Mouse (Mus musculus) urinary bladder, postnatal 0 days (tissue): ENCODE results near the gene Dhrs4. TPM values are rescaled to one million over a fixed set of nuclear protein-coding genes. Genes with fewer than 3 reads are reported as not detected.

Experiments
- polyA plus RNA-seq: library from polyadenylated mRNA; unstranded; fragments of >200 nt; fragmentation: Nextera tagmentation; extraction: Ambion mirVana; gene quantifications from 2 replicates; pipeline ENCODE4 v1.2.1, GENCODE M21; 2015

The Dhrs4 gene
- polyA plus RNA-seq = 52.0 and 53.1 TPM in 2 replicates

DNA sequence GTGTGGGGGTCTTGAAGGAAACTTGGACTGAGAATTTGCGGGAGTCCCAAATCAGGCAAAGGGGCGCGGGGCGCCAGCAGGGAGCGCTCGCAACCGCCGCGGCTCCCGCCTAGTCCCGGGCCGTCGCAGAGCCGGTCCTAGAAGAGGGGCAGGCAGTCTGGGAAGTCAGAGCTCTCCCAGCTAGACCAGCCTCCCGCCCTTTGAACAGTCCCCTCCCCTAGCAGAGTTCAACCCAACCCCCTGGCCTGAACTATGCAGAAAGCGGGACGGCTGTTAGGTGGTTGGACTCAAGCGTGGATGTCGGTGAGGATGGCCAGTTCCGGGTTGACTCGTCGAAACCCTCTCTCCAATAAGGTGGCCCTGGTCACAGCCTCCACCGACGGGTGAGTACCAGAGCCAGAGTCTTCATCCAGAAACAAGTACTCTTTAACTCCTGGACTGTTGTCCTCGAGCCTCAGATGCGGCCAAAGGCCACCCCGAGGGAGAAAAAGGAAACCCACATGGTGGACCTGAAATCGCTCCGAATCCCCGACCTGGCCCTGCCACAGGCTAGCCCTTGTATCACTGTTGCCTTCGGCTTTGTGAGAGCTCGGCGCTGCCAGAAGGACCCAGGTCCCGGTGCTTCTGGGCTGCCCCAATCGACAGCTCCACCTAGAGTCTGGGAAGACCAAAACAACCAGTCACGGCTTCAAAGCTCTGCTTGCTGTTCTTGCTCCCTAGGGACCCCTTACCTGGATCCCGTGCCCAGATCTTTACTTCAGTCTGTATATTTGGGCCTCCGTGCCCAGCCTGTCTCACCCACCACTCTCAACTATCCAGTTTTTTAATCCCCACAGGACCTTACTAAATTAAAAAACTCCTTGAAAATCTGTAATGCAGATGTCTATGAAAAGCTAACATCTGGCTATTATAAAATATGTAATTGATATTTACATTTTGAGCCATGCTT is at the start of gene Dhrs4:
TSS of gene Dhrs4 (plus strand) at position 108 of the 949 bp plus-strand sequence.

GRCm38 (mm10) chr14:55490361-55491201 is 12.0 kb downstream of the Dhrs4 start, which contains the start of gene Carmil3:
Gene Carmil3 (plus strand): TSS chr14:55490651.

DNA sequence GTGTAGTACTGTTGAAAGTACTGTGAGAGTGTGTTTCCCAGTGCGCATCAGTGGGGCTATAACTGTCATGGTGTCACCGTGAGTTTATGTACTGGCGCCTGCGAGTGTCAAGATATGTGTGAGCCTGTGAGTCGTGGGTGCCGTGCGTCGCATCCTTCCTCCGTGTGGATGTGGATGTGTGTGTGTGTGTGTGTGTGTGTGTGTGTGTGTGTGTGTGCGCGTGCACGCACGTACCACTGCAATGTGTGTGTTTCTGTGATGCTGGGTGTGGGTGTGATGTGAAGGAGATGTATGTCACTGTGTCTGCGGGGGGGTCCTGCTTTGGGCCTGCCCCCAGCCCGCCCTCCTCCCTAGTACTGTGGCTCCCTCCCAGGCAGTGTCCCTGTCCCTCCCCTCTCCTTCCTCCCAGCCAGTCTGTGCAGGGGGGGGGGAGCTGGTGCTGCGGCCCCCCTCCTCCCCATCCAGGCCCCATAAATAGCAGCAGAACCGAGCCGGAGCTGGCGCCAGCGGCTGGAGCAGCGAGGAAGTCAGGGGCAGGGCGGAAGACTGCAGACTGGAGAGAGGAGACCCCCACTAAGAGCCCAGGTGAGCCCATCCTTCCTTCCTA is 31.7 kb downstream of the Dhrs4 start, which contains the start of gene Cpne6:
TSS of gene Cpne6 (plus strand) at position 321 of the 607 bp plus-strand sequence.

DNA sequence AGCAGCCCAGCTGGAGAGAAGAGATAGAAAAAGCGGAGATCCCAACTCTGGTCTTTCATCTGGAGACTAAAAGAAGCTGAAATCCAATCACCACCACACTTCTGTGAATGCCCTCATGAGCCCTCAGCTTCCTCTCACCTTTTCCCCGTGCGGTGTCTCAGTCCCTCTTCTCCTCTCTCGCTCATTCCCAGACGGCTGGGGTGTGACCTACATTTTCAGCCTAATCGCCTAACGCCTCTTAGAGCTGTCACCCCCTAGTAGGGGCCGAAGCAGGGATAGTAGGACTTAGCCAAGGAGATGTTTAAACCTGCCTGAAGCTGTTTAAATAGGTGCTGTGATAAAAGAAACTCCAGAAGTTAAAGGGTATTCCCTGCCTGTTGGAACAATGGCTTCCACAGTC is 46.2 kb downstream of the Dhrs4 start, which contains the start of gene Nrl:
TSS of gene Nrl (minus strand) at position 197 of the 400 bp plus-strand sequence.

Other genes starting within 250 kb of the Dhrs4 start
- gene Carmil3, start 11.9 kb downstream of the Dhrs4 start, polyA plus RNA-seq = 0.22 and 0.35 TPM in 2 replicates
- 1.8 and 1.9 TPM in 2 replicates for gene Cpne6, start 31.7 kb downstream of the Dhrs4 start, polyA plus RNA-seq
- not detected in 2 replicates for gene Nrl, start 46.2 kb downstream of the Dhrs4 start, polyA plus RNA-seq
- 41.2 and 47.1 TPM in 2 replicates for gene Pck2, start 61.5 kb downstream of the Dhrs4 start, polyA plus RNA-seq
- 55.6 and 63.3 TPM in 2 replicates for gene Dcaf11, start 81.2 kb downstream of the Dhrs4 start, polyA plus RNA-seq
- gene A730061H03Rik, start 81.6 kb downstream of the Dhrs4 start, polyA plus RNA-seq = 0.51 and 1.1 TPM in 2 replicates
- gene Fitm1, start 96.9 kb downstream of the Dhrs4 start, polyA plus RNA-seq = 0.26 TPM in 1 of 2 replicates, not detected in the other
- gene Psme1, start 99.4 kb downstream of the Dhrs4 start, polyA plus RNA-seq = 104 and 112 TPM in 2 replicates
- 6.7 and 6.8 TPM in 2 replicates for gene Emc9, start 106.5 kb downstream of the Dhrs4 start, polyA plus RNA-seq
- 218 and 249 TPM in 2 replicates for gene Psme2, start 112.4 kb downstream of the Dhrs4 start, polyA plus RNA-seq
- gene Rnf31, start 113.0 kb downstream of the Dhrs4 start, polyA plus RNA-seq = 11.0 and 13.6 TPM in 2 replicates
- 17.2 and 21.2 TPM in 2 replicates for gene Irf9, start 124.8 kb downstream of the Dhrs4 start, polyA plus RNA-seq
- gene Rec8, start 139.3 kb downstream of the Dhrs4 start, polyA plus RNA-seq = 1.3 and 1.9 TPM in 2 replicates
- gene Ipo4, start 157.2 kb downstream of the Dhrs4 start, polyA plus RNA-seq = 60.2 and 63.0 TPM in 2 replicates
- 0.56 and 1.4 TPM in 2 replicates for gene Gm49378, start 159.1 kb downstream of the Dhrs4 start, polyA plus RNA-seq
- gene Tm9sf1, start 165.0 kb downstream of the Dhrs4 start, polyA plus RNA-seq = 68.6 and 69.9 TPM in 2 replicates
- gene Tssk4, start 171.4 kb downstream of the Dhrs4 start, polyA plus RNA-seq = 0.26 and 0.35 TPM in 2 replicates
- gene Mdp1, start 181.8 kb downstream of the Dhrs4 start, polyA plus RNA-seq = 35.8 and 39.5 TPM in 2 replicates
- 32.0 and 33.0 TPM in 2 replicates for gene Gmpr2, start 193.2 kb downstream of the Dhrs4 start, polyA plus RNA-seq
- gene Nedd8, start 193.4 kb downstream of the Dhrs4 start, polyA plus RNA-seq = 388 and 415 TPM in 2 replicates
- 13.9 and 15.5 TPM in 2 replicates for gene Tinf2, start 203.1 kb downstream of the Dhrs4 start, polyA plus RNA-seq
- gene Tgm1, start 235.2 kb downstream of the Dhrs4 start, polyA plus RNA-seq = 7.4 and 9.2 TPM in 2 replicates
- gene Rabggta, start 243.5 kb downstream of the Dhrs4 start, polyA plus RNA-seq = 17.3 and 20.5 TPM in 2 replicates